Mouse (Mus musculus) frontal cortex, adult 2 months (tissue): ENCODE measurements around the gene Olfr888. TPM values are rescaled to one million over a fixed set of nuclear protein-coding genes. Genes with fewer than 3 reads are reported as not detected.

Experiments used
- DNase-seq, 2 experiments: peaks; one replicate each; pipeline ENCODE4 v3.0.0; 2022; ENCODE audit warnings: low spot score in 1 of 2; ENCODE audit errors: extremely low spot score in 1 of 2
- polyA plus RNA-seq: library from polyadenylated mRNA; depleted of rRNA; stranded (reverse); fragments of >200 nt; gene quantifications from 2 replicates; pipeline ENCODE4 v1.2.3, GENCODE M21; 2012; rRNA removed

The Olfr888 gene
- polyA plus RNA-seq = not detected in 2 replicates

DNA sequence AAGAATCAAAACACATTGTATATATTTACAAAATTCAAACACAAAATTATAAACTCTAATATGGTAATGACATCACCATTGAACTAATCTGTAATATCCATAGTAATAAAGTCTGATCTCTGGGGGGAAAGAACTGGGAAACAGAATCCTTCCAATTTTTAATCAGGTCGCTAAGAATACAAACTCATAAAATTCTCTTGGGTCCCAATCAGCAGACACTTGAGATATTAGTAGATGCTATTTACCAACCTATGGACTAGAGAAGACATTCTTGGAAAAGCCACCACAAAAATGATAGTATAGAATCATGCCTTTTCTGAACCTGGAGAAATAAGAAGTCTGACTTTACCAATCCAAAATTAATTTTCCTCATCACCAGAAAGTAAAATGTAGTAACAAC, at the start of gene Olfr888:
Gene Olfr888, plus strand, starts transcription at position 301 of the 400 bp plus-strand sequence.
- DNase-seq = no peak

DNA sequence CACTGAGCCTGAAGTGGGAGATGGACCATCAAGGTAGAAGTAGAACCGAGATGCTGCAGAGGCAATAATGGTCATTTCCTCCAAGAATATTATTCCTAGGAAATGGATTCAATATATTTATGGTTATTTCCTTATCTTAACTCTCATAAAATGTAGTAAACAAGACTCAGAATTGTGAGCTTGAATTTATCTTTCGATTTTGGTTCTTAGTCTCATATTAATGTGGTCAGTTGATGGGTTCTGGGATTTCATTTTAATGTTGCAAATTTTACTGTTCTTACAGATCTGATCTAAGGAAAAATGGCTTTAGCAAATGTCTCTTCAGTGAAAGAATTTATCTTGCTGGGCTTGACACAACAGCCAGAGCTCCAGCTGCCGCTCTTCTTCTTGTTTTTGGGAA, 46.9 kb upstream of the Olfr888 start, which contains the start of gene Olfr885:
Gene Olfr885, plus strand, starts transcription at position 301 of the 400 bp plus-strand sequence.
- DNase-seq = no peak

DNA sequence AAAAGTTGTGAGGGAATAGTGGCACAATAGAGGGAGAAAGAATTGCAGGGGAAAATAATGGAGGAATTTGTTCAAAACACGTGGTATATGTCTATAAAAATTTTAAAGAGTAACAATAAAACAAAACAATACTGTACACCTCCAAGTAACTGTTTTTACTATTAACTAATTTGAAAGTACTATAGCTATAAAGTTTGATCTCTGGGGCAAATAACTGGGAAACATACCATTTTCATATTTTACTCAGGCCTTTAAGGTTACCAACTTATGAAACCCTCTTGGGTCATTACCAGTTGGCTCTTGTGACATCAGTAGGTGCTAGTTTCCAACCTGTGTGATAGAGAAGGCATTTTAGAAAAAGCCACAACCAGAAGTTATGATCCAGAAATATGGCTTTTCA, 24.2 kb upstream of the Olfr888 start, which contains the start of gene Olfr887:
Gene Olfr887, plus strand, starts transcription at position 301 of the 400 bp plus-strand sequence.
- DNase-seq = no peak

DNA sequence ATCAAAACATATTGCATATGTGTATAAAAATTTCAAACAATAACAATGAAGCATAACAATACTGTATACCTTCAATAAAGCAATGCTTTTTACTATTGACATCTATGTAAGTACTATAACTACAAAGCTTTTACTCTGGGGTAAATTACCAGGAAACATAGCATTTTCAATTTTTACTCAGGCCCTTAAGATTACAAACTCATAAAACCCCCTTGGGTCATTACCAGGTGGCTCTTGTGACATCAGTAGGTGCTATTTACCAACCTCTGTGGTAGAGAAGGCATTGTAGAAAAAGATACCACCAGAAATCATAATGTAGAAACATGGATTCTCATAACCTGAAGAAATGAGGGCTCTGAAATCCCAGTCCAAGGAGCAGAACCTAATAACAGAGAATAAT, 7.0 kb downstream of the Olfr888 start, which contains the start of gene Olfr889:
Gene Olfr889, plus strand, starts transcription at position 301 of the 400 bp plus-strand sequence.
- no peak for DNase-seq

- DNase-seq = no peak
These were observed 34.3 kb downstream of the Olfr888 start, which contains the start of gene Olfr890 for GRCm38 (mm10) chr9:38142217-38142616. Gene Olfr890 (plus strand): TSS chr9:38142517.

Other genes starting within 250 kb of the Olfr888 start
- not detected in 2 replicates for gene Olfr145, start 211.4 kb upstream of the Olfr888 start, polyA plus RNA-seq
- gene Olfr878, start 190.3 kb upstream of the Olfr888 start, polyA plus RNA-seq = 0.04 TPM in 1 of 2 replicates, not detected in the other
- not detected in 2 replicates for gene Olfr881, start 116.3 kb upstream of the Olfr888 start, polyA plus RNA-seq
- not detected in 2 replicates for gene Olfr883, start 82.3 kb upstream of the Olfr888 start, polyA plus RNA-seq
- gene Olfr884, start 61.6 kb upstream of the Olfr888 start, polyA plus RNA-seq = not detected in 2 replicates
- not detected in 2 replicates for gene Olfr885, start 46.8 kb upstream of the Olfr888 start, polyA plus RNA-seq
- 0.02 TPM in 1 of 2 replicates, not detected in the other for gene Olfr887, start 24.1 kb upstream of the Olfr888 start, polyA plus RNA-seq
- not detected in 2 replicates for gene Olfr889, start 7.1 kb downstream of the Olfr888 start, polyA plus RNA-seq
- gene Olfr890, start 34.4 kb downstream of the Olfr888 start, polyA plus RNA-seq = not detected in 2 replicates
- gene Olfr891, start 72.7 kb downstream of the Olfr888 start, polyA plus RNA-seq = not detected in 2 replicates
- gene Olfr893, start 100.2 kb downstream of the Olfr888 start, polyA plus RNA-seq = not detected in 2 replicates
- gene Olfr894, start 109.9 kb downstream of the Olfr888 start, polyA plus RNA-seq = not detected in 2 replicates
- gene Olfr143, start 144.6 kb downstream of the Olfr888 start, polyA plus RNA-seq = not detected in 2 replicates
- not detected in 2 replicates for gene Olfr895, start 159.7 kb downstream of the Olfr888 start, polyA plus RNA-seq
- gene Olfr896-ps1, start 183.0 kb downstream of the Olfr888 start, polyA plus RNA-seq = not detected in 2 replicates
- gene Olfr25, start 220.9 kb downstream of the Olfr888 start, polyA plus RNA-seq = not detected in 2 replicates
- gene Olfr898, start 240.3 kb downstream of the Olfr888 start, polyA plus RNA-seq = not detected in 2 replicates